Comparison of ENCODE assay signal across 10 mouse cellular contexts in the genomic region with DNA sequence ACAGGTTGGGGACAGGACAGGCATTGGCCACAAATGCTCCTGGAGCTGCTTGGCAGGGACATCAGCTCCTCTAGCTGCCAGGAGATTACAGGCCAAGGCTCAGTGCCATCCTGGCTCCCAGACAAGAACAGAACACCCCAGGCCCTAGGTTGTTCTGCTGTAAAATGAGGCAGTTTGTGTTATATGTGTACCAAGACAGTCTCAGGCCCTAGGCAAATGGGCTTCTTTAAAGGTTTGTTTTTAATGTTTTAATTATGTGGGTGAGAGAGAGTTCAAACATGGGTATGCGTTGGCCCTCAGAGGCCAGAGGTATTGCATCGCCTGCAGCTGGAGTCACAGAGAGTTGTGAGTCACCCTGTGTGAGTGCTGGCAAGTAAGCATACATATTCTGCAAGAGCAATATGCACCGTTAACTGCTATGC. TPM values are rescaled to one million over a fixed set of nuclear protein-coding genes. Genes with fewer than 3 reads are reported as not detected.
A peak's percentile ranks its signal among the peaks of the same experiment; 100 is the strongest.
DNase-seq lines count a peak whose midpoint lies in the region; ATAC-seq and TF ChIP-seq lines count a peak whose summit lies in the region.
"Had no signal": no experiment of that assay in that cellular context is flagged by ENCODE, and none has a peak within 500 bp of the region (broad histone marks: within the 10 kb centered on the region; RNA-seq: fewer than 3 reads in every experiment).

No protein-coding gene starts in this region.

- CTCF ChIA-PET in Patski (lab: Charles Lee): interaction anchor here (1.0 to 1.2 kb wide), 2 partner anchors 31 to 81 kb away, joined by 3 to 4 read pairs; no protein-coding TSS in a partner anchor

- in situ Hi-C loops in Patski (cut with MboI; ENCODE audit: low pct_unique_long_range_greater_than_20kb): no loop called here

- H3K27ac ChIP-seq in kidney, embryonic 14.5 days (ENCODE audit: low read depth, low read length): no peak overlapping the region
- no peak overlapping the region for H3K27ac ChIP-seq in intestine, postnatal 0 days (ENCODE audit: low read depth, low read length)
- H3K27ac ChIP-seq: liver, embryonic 14.5 days had no signal

- no peak overlapping the region for H3K9ac ChIP-seq in kidney, embryonic 14.5 days (ENCODE audit: low read depth, low read length)
- H3K9ac ChIP-seq in intestine, postnatal 0 days (ENCODE audit: low read depth, low read length): no peak overlapping the region
- H3K9ac ChIP-seq: liver, embryonic 14.5 days had no signal

- H3K9me3 ChIP-seq in kidney, embryonic 14.5 days (ENCODE audit: control insufficient read depth, low read length): no peaks in the 10 kb centered on the region
- no peaks in the 10 kb centered on the region for H3K9me3 ChIP-seq in intestine, postnatal 0 days (ENCODE audit: control insufficient read depth)

- POLR2A ChIA-PET in Patski (lab: Charles Lee): no interaction called here

- 76% methylated on average over 3 of the region's 3 CpGs for WGBS in kidney, embryonic 14.5 days
- WGBS in intestine, postnatal 0 days: 65% methylated on average over 3 of the region's 3 CpGs

- H3K27me3 ChIP-seq in kidney, embryonic 14.5 days (ENCODE audit: control insufficient read depth, insufficient read depth, low read length): no peaks in the 10 kb centered on the region
- H3K27me3 ChIP-seq in Patski: no peaks in the 10 kb centered on the region
- peaks cover 14% of the 10 kb centered on the region for H3K27me3 ChIP-seq in intestine, postnatal 0 days (replicated peaks; ENCODE audit: control insufficient read depth, insufficient read depth, low read length)

- DNase-seq in kidney, postnatal 36 days: peak; percentile 34 to 40
- DNase-seq in Patski (ENCODE audit: low read depth, low spot score): no peak
- peak; percentile 78 for DNase-seq in cerebellum, adult 11 months
- peak; percentile 71 to 81 for DNase-seq in heart, postnatal 10 days
- DNase-seq in thymus, postnatal 10 days (ENCODE audit: low spot score in 2 of 2): no peak
- DNase-seq: thymus, postnatal 14 days had no signal

- no peaks in the 10 kb centered on the region for H3K36me3 ChIP-seq in kidney, embryonic 14.5 days (ENCODE audit: control insufficient read depth, insufficient read depth, low read length)
- no peaks in the 10 kb centered on the region; the same call in 1 of the 2 replicates for H3K36me3 ChIP-seq in intestine, postnatal 0 days (ENCODE audit: control insufficient read depth, insufficient read depth)

- H3K4me3 ChIP-seq in kidney, embryonic 14.5 days (ENCODE audit: low read length): no peak overlapping the region
- no peak overlapping the region for H3K4me3 ChIP-seq in intestine, postnatal 0 days (ENCODE audit: low read depth, low read length)

- intact Hi-C loops in heart, postnatal 10 days (cut with DNase I): no loop called here

- no peak overlapping the region for H3K4me2 ChIP-seq in kidney, embryonic 14.5 days (replicated peaks; ENCODE audit: low read depth, low read length)
- H3K4me2 ChIP-seq in intestine, postnatal 0 days (replicated peaks; ENCODE audit: low read depth): no peak overlapping the region

- TF ChIP-seq CTCF in Patski (IDR thresholded peaks at IDR 0.05): no peak
- no peak for TF ChIP-seq CTCF in intestine, postnatal 0 days (IDR thresholded peaks at IDR 0.05; ENCODE audit: low read depth)

- ATAC-seq in kidney, embryonic 14.5 days (ENCODE audit: low FRiP score, low TSS enrichment): no peak
- ATAC-seq in Patski: peak; percentile 62
- no peak for ATAC-seq in intestine, postnatal 0 days
- ATAC-seq: midbrain, embryonic 16.5 days had no signal

- H3K4me1 ChIP-seq in kidney, embryonic 14.5 days (ENCODE audit: control insufficient read depth, insufficient read depth, low read length): no peaks in the 10 kb centered on the region
- H3K4me1 ChIP-seq in intestine, postnatal 0 days (replicated peaks; ENCODE audit: control insufficient read depth, insufficient read depth, low read length): no peaks in the 10 kb centered on the region

RNA-seq across cellular contexts. Expression of a gene that starts 8.0 kb away (rescaled TPM):
- 66.4 and 84.7 TPM in 2 replicates for polyA plus RNA-seq in kidney, embryonic 14.5 days (2014; fragmentation: Nextera tagmentation; extraction: Ambion mirVana)
- 98.9 TPM for polyA plus RNA-seq in Patski (2021)
- total RNA-seq in heart, postnatal 10 days (2021): 100 to 1,000 TPM; 290 to 296 TPM
- 277 and 284 TPM in 2 replicates for polyA plus RNA-seq in intestine, postnatal 0 days (2015; fragmentation: Nextera tagmentation; extraction: Ambion mirVana)

RNA-seq across cellular contexts. Expression of a gene that starts 52.5 kb away (rescaled TPM):
- polyA plus RNA-seq in kidney, embryonic 14.5 days (2014; fragmentation: Nextera tagmentation; extraction: Ambion mirVana): 228 and 265 TPM in 2 replicates
- polyA plus RNA-seq in Patski (2021): 297 TPM
- total RNA-seq in heart, postnatal 10 days (2021): 100 to 1,000 TPM; 120 to 122 TPM
- 141 and 148 TPM in 2 replicates for polyA plus RNA-seq in intestine, postnatal 0 days (2015; fragmentation: Nextera tagmentation; extraction: Ambion mirVana)

Comparison
In these comparisons a context has a peak if more than half of its experiments do, and no peak if none do; other contexts are left out.
1. DNase-seq: peak in kidney, postnatal 36 days (2 of 2), cerebellum, adult 11 months (single experiment) and heart, postnatal 10 days (2 of 2); none in Patski (single experiment) and thymus, postnatal 10 days (0 of 2).